Mouse (Mus musculus) stomach, postnatal 0 days (tissue): ENCODE results near the gene Zbtb9.

Source experiments
- CTCF ChIP-seq: IDR thresholded peaks from 2 replicates; pipeline ENCODE4 v1.5.1; 2016; ENCODE audit warnings: antibody characterized with exemption, low read depth, mild to moderate bottlenecking, moderate library complexity
- EP300 ChIP-seq: optimal IDR thresholded peaks from 2 replicates; pipeline ENCODE3; 2016; ENCODE audit warnings: antibody characterized with exemption

DNA sequence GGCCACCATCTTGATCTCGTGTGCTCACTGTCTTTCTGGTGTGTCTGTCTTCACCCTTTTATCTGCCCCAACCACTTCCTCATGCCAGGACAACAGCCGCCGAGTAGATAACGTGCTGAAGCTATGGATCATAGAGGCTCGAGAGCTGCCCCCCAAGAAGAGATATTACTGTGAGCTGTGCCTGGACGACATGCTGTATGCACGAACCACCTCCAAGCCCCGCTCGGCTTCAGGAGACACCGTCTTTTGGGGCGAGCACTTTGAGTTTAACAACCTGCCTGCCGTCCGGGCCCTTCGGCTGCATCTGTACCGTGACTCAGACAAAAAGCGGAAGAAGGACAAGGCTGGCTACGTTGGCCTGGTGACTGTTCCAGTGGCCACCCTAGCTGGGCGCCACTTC lies 16.1 kb upstream of the Zbtb9 start:
- no peak for TF ChIP-seq CTCF
- TF ChIP-seq EP300: no peak
